Mouse (Mus musculus): Measurements from ENCODE around the gene Popdc2. TPM values are rescaled to one million over a fixed set of nuclear protein-coding genes. Genes with fewer than 3 reads are reported as not detected.

Popdc2 gene
- total and polyA plus RNA-seq, 2 experiments from 2014 or later, result 0.14 to 0.39 TPM

DNA sequence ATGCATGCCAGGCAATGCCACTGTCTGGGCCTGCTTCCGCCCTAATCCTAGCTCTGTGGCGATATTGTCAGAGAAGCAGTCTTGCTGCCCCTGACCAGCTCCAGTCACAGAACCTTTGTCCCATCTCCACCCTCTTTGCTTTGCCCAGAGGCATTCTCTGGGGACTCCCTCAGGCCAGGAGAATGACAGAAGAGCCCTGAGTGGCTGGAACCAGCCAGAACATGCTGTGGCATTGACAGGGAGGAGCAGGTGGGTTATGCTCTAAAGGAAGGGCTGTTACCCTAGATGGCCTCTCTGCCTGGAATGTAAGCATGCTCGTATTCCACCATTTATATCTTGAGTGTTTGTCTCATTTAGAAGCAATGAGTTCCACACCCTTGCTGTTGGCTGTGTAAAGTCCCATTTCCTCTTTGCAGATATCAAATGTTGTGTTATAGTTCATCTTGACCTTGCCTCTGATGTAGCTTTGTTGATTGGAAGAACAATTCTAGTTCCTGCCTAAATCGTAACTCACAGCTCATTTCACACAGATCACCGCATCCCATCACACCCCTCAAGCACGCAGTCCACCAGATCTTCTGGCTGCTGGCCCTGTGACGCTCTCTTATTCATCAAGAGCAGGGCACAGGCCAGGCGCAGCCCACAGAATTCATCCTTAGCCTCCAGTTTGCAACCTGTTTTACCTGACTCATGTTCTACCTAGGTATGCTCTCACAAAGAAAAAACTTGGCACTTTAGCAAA is 8.8 kb downstream of the Popdc2 start:
- no peak overlapping the region for H3K4me2 ChIP-seq (ENCODE audit: low read depth)
- H3K4me1 ChIP-seq (ENCODE audit: insufficient read depth), result no peaks in the 10 kb centered on the region
- DNase-seq (no peak), ATAC-seq (no peak)
- no peak overlapping the region for H3K27ac ChIP-seq (ENCODE audit: low read depth, low read length)
- no peaks in the 10 kb centered on the region for H3K27me3 ChIP-seq (ENCODE audit: insufficient read depth, low read length)
- 83% methylated on average over 8 of the region's 8 CpGs for WGBS
- no peak for TF ChIP-seq CTCF (IDR thresholded peaks at IDR 0.05; ENCODE audit: low read depth)
- H3K36me3 ChIP-seq (ENCODE audit: insufficient read depth), result no peaks in the 10 kb centered on the region
- H3K9ac ChIP-seq, result no peak overlapping the region
- H3K9me3 ChIP-seq (ENCODE audit: low read length), result no peaks in the 10 kb centered on the region
- H3K4me3 ChIP-seq (ENCODE audit: low read depth, low read length), result no peak overlapping the region

DNA sequence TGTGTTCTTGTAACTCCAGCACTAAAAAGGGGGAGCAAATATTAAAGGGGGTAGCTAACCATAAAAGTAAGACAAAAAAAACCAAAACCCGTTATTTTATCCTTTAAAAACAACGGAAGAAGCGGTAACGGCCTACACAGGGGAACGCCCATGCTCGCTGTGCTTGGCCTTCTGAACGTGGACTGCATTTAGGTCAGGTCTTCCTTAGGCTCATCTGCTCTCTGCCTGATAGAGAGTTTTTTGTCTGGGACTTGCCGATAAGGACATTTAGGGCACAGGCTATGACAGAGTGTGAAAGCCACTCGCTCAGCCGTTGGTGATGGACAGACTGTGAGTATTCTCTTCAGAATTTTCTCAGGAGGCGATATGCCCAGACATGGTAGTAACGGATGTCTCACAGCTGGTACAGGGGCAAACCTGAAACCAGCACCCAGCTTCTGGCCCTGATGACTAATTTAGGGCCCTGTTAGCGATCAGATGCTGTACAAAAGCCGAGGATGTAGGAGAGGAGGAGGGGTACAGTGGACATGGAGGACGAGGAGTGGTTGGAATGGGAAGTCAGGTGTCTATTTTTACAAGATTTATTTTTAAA is 9.8 kb downstream of the Popdc2 start:
- H3K9ac ChIP-seq, result no peak overlapping the region
- 87% methylated on average over 15 of the region's 15 CpGs for WGBS
- H3K36me3 ChIP-seq (ENCODE audit: insufficient read depth), result no peaks in the 10 kb centered on the region
- ATAC-seq (no peak), DNase-seq (no peak)
- no peaks in the 10 kb centered on the region for H3K27me3 ChIP-seq (ENCODE audit: insufficient read depth, low read length)
- no peak overlapping the region for H3K4me3 ChIP-seq (ENCODE audit: low read depth, low read length)
- no peak overlapping the region for H3K4me2 ChIP-seq (ENCODE audit: low read depth)
- H3K4me1 ChIP-seq (ENCODE audit: insufficient read depth), result no peaks in the 10 kb centered on the region
- no peak overlapping the region for H3K27ac ChIP-seq (ENCODE audit: low read depth, low read length)
- TF ChIP-seq CTCF (IDR thresholded peaks at IDR 0.05; ENCODE audit: low read depth), result no peak
- no peaks in the 10 kb centered on the region for H3K9me3 ChIP-seq (ENCODE audit: low read length)

- no peak for DNase-seq
- Histone ChIP-seq H3K36me3 (ENCODE audit: insufficient read depth) (no peaks in the 10 kb centered on the region), H3K9me3 (ENCODE audit: low read length) (no peaks in the 10 kb centered on the region), H3K4me2 (ENCODE audit: low read depth) (no peak overlapping the region), H3K4me1 (ENCODE audit: insufficient read depth) (no peaks in the 10 kb centered on the region), H3K27me3 (ENCODE audit: insufficient read depth, low read length) (no peaks in the 10 kb centered on the region), H3K4me3 (ENCODE audit: low read depth, low read length) (no peak overlapping the region), H3K27ac (ENCODE audit: low read depth, low read length) (no peak overlapping the region), H3K9ac (no peak overlapping the region)
- no peak for TF ChIP-seq CTCF (IDR thresholded peaks at IDR 0.05; ENCODE audit: low read depth)
- ATAC-seq, result no peak
- WGBS, result 82% methylated on average over 4 of the region's 4 CpGs
Observed at GRCm38 (mm10) chr16:38372876-38373275, 10.9 kb downstream of the Popdc2 start.

DNA sequence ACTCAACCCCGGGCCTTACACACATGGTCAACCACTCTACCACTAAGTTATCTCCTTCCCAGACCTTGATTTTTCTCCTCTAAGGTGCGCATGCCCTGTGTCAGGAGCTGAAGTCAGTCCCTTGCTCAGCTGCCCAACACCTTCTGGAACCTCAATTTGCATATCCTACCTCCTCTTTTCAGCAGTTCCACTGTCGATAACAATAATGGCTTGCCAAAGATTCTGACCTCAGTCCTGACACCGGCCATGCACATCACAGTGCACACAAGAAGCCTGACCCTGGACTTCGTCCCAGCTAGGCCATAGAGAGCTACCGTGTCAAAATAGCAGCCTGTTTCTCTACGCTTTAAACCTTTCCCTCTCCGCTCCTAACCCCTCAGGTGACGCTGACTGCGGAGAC is 11.4 kb downstream of the Popdc2 start:
- ATAC-seq (no peak), DNase-seq (no peak)
- Histone ChIP-seq H3K4me1 (ENCODE audit: insufficient read depth) (no peaks in the 10 kb centered on the region), H3K36me3 (ENCODE audit: insufficient read depth) (no peaks in the 10 kb centered on the region), H3K4me2 (ENCODE audit: low read depth) (no peak overlapping the region), H3K9me3 (ENCODE audit: low read length) (no peaks in the 10 kb centered on the region), H3K27ac (ENCODE audit: low read depth, low read length) (no peak overlapping the region), H3K27me3 (ENCODE audit: insufficient read depth, low read length) (no peaks in the 10 kb centered on the region), H3K4me3 (ENCODE audit: low read depth, low read length) (no peak overlapping the region), H3K9ac (no peak overlapping the region)
- 83% methylated on average over 10 of the region's 10 CpGs for WGBS
- TF ChIP-seq CTCF (IDR thresholded peaks at IDR 0.05; ENCODE audit: low read depth), result no peak

- no peak for ATAC-seq
- 87% methylated on average over 16 of the region's 16 CpGs for WGBS
- no peaks in the 10 kb centered on the region for H3K36me3 ChIP-seq (ENCODE audit: insufficient read depth)
- no peaks in the 10 kb centered on the region for H3K27me3 ChIP-seq (ENCODE audit: insufficient read depth, low read length)
- no peaks in the 10 kb centered on the region for H3K9me3 ChIP-seq (ENCODE audit: low read length)
- H3K9ac ChIP-seq, result no peak overlapping the region
- H3K4me1 ChIP-seq (ENCODE audit: insufficient read depth), result no peaks in the 10 kb centered on the region
- no peak for TF ChIP-seq CTCF (IDR thresholded peaks at IDR 0.05; ENCODE audit: low read depth)
- no peak overlapping the region for H3K27ac ChIP-seq (ENCODE audit: low read depth, low read length)
- no peak overlapping the region for H3K4me2 ChIP-seq (ENCODE audit: low read depth)
- DNase-seq, result no peak
- no peak overlapping the region for H3K4me3 ChIP-seq (ENCODE audit: low read depth, low read length)
Observed at GRCm38 (mm10) chr16:38373941-38374340, 11.9 kb downstream of the Popdc2 start.

DNA sequence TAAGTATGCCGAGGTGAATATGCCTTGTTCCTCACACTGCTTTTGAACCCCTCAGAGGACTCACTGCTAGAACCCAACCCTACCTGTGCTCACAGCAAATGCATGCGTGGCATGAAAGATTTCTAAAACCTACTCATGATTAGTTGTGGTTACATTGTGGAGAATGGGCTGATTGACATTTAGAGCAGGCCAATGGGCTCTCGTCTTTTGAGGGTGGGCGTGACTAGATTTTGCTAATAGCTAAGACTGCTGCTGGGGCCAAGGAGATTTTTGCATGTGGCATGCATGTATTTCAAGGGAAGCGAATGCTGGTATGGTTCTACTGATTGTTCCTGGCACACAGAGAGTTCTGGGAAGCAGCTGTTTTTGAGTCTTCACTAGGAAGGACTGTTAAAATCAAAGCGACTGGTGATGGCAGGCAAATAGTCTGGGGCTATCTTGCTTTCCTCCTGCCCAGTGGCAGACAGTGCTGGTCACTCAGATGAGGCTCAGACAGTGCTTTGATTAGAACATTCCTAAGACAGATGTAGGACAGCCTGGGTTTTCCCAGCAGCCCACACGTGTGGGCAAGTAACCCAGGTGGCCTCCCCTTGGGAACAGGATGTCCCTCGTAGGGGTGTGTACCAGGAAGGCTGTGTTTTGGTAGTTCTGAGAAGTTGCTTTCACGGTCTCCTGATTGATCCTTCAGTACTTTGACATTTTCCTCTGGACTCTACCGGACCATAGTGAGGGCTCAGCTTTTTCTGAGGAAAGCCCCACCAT is 12.6 kb downstream of the Popdc2 start:
- Histone ChIP-seq H3K4me2 (ENCODE audit: low read depth) (no peak overlapping the region), H3K9me3 (ENCODE audit: low read length) (no peaks in the 10 kb centered on the region)
- peak; percentile 22 for DNase-seq

DNA sequence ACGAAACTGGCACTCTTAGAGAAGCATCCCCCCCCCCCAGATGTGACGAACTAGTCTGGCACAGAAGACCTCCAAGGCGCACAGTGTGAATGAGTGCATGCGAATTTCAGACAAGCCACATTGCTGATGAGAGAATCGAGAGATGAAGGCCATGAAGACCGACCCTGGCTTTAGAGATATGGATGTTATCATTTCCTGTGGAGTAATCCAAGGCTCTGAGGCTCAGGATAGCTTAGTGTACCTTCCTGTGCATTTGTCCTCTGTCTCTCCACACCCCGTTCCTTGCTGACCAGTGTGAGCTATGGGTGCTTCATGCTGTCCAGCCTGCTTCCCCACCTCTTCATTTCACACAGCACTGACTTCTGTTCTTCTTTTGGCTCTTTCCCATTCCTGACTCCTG is 13.2 kb downstream of the Popdc2 start:
- WGBS, result 85% methylated on average over 7 of the region's 7 CpGs
- no peak for ATAC-seq
- TF ChIP-seq CTCF (IDR thresholded peaks at IDR 0.05; ENCODE audit: low read depth), result no peak

More for the DNA sequence above, 12.6 kb downstream of the Popdc2 start:
- WGBS, result 85% methylated on average over 10 of the region's 10 CpGs
- ATAC-seq, result no peak
- Histone ChIP-seq H3K4me3 (ENCODE audit: low read depth, low read length) (no peak overlapping the region), H3K27me3 (ENCODE audit: insufficient read depth, low read length) (no peaks in the 10 kb centered on the region), H3K4me1 (ENCODE audit: insufficient read depth) (no peaks in the 10 kb centered on the region), H3K9ac (no peak overlapping the region), H3K36me3 (ENCODE audit: insufficient read depth) (no peaks in the 10 kb centered on the region), H3K27ac (ENCODE audit: low read depth, low read length) (no peak overlapping the region)
- no peak for TF ChIP-seq CTCF (IDR thresholded peaks at IDR 0.05; ENCODE audit: low read depth)

More for the DNA sequence above, 13.2 kb downstream of the Popdc2 start:
- Histone ChIP-seq H3K4me2 (ENCODE audit: low read depth) (no peak overlapping the region), H3K27me3 (ENCODE audit: insufficient read depth, low read length) (no peaks in the 10 kb centered on the region), H3K9me3 (ENCODE audit: low read length) (no peaks in the 10 kb centered on the region), H3K4me3 (ENCODE audit: low read depth, low read length) (no peak overlapping the region), H3K9ac (no peak overlapping the region), H3K27ac (ENCODE audit: low read depth, low read length) (no peak overlapping the region), H3K36me3 (ENCODE audit: insufficient read depth) (no peaks in the 10 kb centered on the region), H3K4me1 (ENCODE audit: insufficient read depth) (no peaks in the 10 kb centered on the region)
- no peak for DNase-seq
